Mouse (Mus musculus) liver, embryonic 11.5 days (tissue): ENCODE measurements around the gene Ezh2. TPM values are rescaled to one million over a fixed set of nuclear protein-coding genes. Genes with fewer than 3 reads are reported as not detected.
"Not testable (repeated sequence)": the region's sequence is repeated elsewhere in the genome, so short reads cannot be mapped to it uniquely, and the experiment has no call there.

Source experiments
- ATAC-seq: fragments of 200-750 bp; cut with Nextera tagmentation; replicated peaks from 2 replicates; pipeline ENCODE4 v1.8.0; 2017; ENCODE audit warnings: moderate number of reproducible peaks, mild to moderate bottlenecking, moderate TSS enrichment, moderate library complexity; ENCODE audit not compliant: low FRiP score
- DNase-seq: peaks from one replicate; pipeline ENCODE4 v3.0.0-alpha.2; 2017; ENCODE audit warnings: low spot score
- H3K27ac ChIP-seq: fragments of 300-500 bp; sonication (generic); 2 replicates; pipeline ENCODE4 v1.5.1; 2014; ENCODE audit warnings: mild to moderate bottlenecking, low read depth, low read length, control low read depth
- H3K27me3 ChIP-seq: fragments of 300-500 bp; sonication (generic); replicated peaks from 2 replicates; pipeline ENCODE4 v1.6.1; 2014; ENCODE audit warnings: low read length, mixed read lengths; ENCODE audit not compliant: control insufficient read depth, insufficient read depth
- H3K36me3 ChIP-seq: fragments of 300-500 bp; sonication (generic); 2 replicates; pipeline ENCODE4 v1.6.1; 2014; ENCODE audit warnings: mild to moderate bottlenecking, low read length, moderate library complexity, mixed read lengths; ENCODE audit not compliant: control insufficient read depth, insufficient read depth
- H3K4me1 ChIP-seq: fragments of 300-500 bp; sonication (generic); replicated peaks from 2 replicates; pipeline ENCODE4 v1.6.1; 2014; ENCODE audit warnings: low read length, mixed read lengths; ENCODE audit not compliant: control insufficient read depth, insufficient read depth
- H3K4me2 ChIP-seq: fragments of 300-500 bp; sonication (generic); 2 replicates; pipeline ENCODE4 v1.6.1; 2014; ENCODE audit warnings: mild to moderate bottlenecking, control low read depth, moderate library complexity
- H3K4me3 ChIP-seq: fragments of 300-500 bp; sonication (generic); 2 replicates; pipeline ENCODE4 v1.5.1; 2014; ENCODE audit warnings: low read depth, low read length, control low read depth
- H3K9ac ChIP-seq: fragments of 300-500 bp; sonication (generic); 2 replicates; pipeline ENCODE4 v1.6.1; 2014; ENCODE audit warnings: low read depth, low read length, control low read depth
- H3K9me3 ChIP-seq: fragments of 300-500 bp; sonication (generic); 2 replicates; pipeline ENCODE4 v1.6.1; 2016; ENCODE audit warnings: low read length, inconsistent platforms, mixed read lengths; ENCODE audit not compliant: control insufficient read depth
- WGBS: fragments of 180-500 bp; shearing (Covaris S2); extraction: QIAGEN DNeasy Blood & Tissue Kit; methylation state at CpG from one replicate; pipeline ENCODE4 v1.1.7; 2014; 5-methylcytosine and 5-hydroxymethylcytosine counted together
- polyA plus RNA-seq: library from polyadenylated mRNA; unstranded; fragments of >200 nt; fragmentation: Nextera tagmentation; extraction: Ambion mirVana; gene quantifications from 2 replicates; pipeline ENCODE4 v1.2.1, GENCODE M21; 2014

Ezh2 gene
- polyA plus RNA-seq, 1 experiment from 2014 or later = 81.6 TPM

DNA sequence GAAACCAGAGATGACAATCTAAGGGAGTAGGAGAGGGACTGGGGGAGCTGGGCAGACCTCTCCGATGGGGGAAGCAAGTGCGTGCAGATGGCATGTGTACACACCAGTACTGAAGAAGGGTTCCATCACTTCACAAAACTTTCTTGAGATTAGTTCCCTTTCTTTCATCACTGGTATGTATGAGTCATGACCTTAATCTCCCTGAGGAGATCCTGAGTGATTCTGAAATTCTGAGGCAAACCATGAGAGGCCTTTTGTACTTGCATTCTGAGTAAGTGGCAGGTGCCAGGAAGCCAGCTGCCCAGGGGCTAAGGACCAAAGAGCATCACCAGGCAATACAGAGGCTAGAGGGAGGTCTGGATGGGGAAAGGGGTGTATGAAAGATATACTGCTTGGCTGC lies 25.9 kb upstream of the Ezh2 start:
- H3K36me3 ChIP-seq = no peaks in the 10 kb centered on the region
- 90% methylated on average over 2 of the region's 2 CpGs for WGBS
- DNase-seq = no peak
- no peaks in the 10 kb centered on the region for H3K4me1 ChIP-seq
- no peak for ATAC-seq
- H3K27me3 ChIP-seq = no peaks in the 10 kb centered on the region
- no peaks in the 10 kb centered on the region for H3K9me3 ChIP-seq
- no peak overlapping the region for H3K4me3 ChIP-seq
- H3K9ac ChIP-seq = no peak overlapping the region
- no peak overlapping the region for H3K4me2 ChIP-seq
- no peak overlapping the region for H3K27ac ChIP-seq

GRCm38 (mm10) chr6:47608306-47608705 lies 13.2 kb upstream of the Ezh2 start:
- not testable (repeated sequence) for ATAC-seq

GRCm38 (mm10) chr6:47601931-47602330 lies 6.8 kb upstream of the Ezh2 start:
- H3K27ac ChIP-seq = no peak overlapping the region
- H3K9me3 ChIP-seq = no peaks in the 10 kb centered on the region
- H3K9ac ChIP-seq = no peak overlapping the region
- H3K27me3 ChIP-seq = no peaks in the 10 kb centered on the region
- WGBS = 67% methylated on average over 1 of the region's 1 CpGs
- H3K36me3 ChIP-seq = no peaks in the 10 kb centered on the region
- H3K4me3 ChIP-seq = no peak overlapping the region
- DNase-seq (no peak), ATAC-seq (no peak)
- no peak overlapping the region for H3K4me2 ChIP-seq
- H3K4me1 ChIP-seq = no peaks in the 10 kb centered on the region

More at GRCm38 (mm10) chr6:47608306-47608705, 13.2 kb upstream of the Ezh2 start:
- not testable (repeated sequence) for H3K36me3 ChIP-seq, H3K4me3 ChIP-seq, H3K4me1 ChIP-seq, DNase-seq, H3K4me2 ChIP-seq, H3K27me3 ChIP-seq, H3K9me3 ChIP-seq, H3K9ac ChIP-seq, H3K27ac ChIP-seq
- WGBS = 54% methylated on average over 5 of the region's 5 CpGs

- H3K4me2 ChIP-seq = peak overlapping the region; percentile 89
- peak overlapping the region; percentile 95 for H3K9ac ChIP-seq
- peak overlapping the region; percentile 82 for H3K4me3 ChIP-seq
- H3K4me1 ChIP-seq = peaks cover 3% of the 10 kb centered on the region; the same call in 1 of the 2 replicates
- DNase-seq (no peak), ATAC-seq (no peak)
- H3K9me3 ChIP-seq = no peaks in the 10 kb centered on the region
- WGBS = 5% methylated on average over 6 of the region's 6 CpGs
- H3K36me3 ChIP-seq = no peaks in the 10 kb centered on the region
- H3K27me3 ChIP-seq = no peaks in the 10 kb centered on the region
- peak overlapping the region; percentile 95 for H3K27ac ChIP-seq
Measured at GRCm38 (mm10) chr6:47595696-47596095, 555 bp upstream of the Ezh2 start.

DNA sequence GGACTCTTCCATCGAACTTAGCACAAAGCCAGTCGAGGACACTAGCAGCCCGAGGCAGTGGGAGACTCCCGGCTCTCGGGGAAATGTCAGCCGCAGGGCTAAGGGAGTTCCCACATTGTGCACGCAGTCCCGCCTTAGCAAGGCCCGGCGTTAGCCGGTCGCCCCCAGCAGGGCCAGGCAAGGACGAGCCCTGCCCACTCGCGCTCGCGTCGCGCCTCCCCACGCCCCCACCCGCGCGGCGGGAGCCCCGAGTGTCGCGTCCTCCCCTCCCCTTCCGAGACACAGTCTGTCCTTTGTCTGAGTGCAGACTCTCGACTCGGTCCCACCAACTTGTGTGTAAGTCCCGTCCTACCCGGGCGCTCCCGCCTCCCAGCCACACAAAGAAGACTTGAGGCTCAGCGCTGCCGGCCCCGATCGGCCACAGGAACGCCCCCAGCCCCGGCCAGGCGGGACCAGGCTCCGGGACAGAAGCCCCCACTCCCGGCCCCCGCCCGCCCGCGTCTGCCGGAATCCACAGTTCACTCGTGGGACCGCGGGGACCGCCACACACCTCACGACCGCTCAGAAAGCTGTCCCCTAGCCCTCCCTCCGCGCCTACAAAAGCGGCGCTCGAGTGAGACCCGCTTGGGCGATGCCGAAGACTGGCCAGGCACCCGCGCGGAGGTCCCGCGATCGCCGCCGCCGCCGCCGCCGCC lies 853 bp downstream of the Ezh2 start:
- Histone ChIP-seq H3K4me1 (peaks cover 3% of the 10 kb centered on the region; the same call in 1 of the 2 replicates), H3K9me3 (no peaks in the 10 kb centered on the region), H3K27me3 (no peaks in the 10 kb centered on the region), H3K9ac (peak overlapping the region; percentile 95), H3K4me2 (peak overlapping the region; percentile 89), H3K36me3 (no peaks in the 10 kb centered on the region), H3K27ac (peak overlapping the region; percentile 95), H3K4me3 (peak overlapping the region; percentile 82)
- ATAC-seq (peak; percentile 55), DNase-seq (peak; percentile 82)
- under 1% methylated on average over 65 of the region's 74 CpGs for WGBS

DNA sequence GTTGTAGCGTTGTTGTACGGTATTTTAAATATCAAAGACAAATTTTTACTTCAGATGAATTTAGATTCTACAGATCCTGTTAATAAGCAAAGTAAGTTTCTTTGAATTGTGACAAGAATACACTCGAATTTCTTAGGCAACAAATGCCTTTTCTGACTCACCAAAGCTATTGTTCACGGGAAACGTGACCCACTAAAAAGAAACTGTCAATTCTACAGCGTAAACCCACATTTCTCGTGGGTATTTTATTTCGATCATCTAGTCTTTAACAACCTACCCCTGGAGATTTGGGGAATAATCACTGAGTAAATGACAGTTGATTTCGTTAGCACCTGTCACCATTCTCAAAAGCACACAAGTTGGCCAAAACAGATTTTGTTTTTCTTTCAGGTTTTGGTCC lies 1.6 kb downstream of the Ezh2 start:
- Histone ChIP-seq H3K9ac (peak overlapping the region; percentile 95), H3K27ac (no peak overlapping the region), H3K36me3 (no peaks in the 10 kb centered on the region), H3K9me3 (no peaks in the 10 kb centered on the region), H3K27me3 (no peaks in the 10 kb centered on the region), H3K4me2 (peak overlapping the region; percentile 89), H3K4me3 (peak overlapping the region; percentile 82), H3K4me1 (peaks cover 5% of the 10 kb centered on the region; the same call in 1 of the 2 replicates)
- no peak for DNase-seq
- no peak for ATAC-seq
- WGBS = 17% methylated on average over 9 of the region's 9 CpGs

DNA sequence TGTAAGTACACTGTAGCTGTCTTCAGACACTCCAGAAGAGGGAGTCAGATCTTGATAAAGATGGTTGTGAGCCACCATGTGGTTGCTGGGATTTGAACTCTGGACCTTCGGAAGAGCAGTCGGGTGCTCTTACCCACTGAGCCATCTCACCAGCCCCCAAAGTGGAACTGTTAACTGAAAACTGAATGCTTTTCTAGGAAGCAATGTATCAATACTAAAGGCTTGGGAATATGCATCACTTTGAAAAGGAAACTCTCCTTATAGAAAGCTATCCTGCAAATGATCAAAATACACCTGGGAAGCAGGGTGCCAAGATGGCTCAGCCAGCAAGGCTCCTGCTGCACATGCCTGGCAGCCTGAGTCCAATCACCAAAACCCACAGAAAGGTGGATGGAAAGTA lies 7.8 kb downstream of the Ezh2 start:
- H3K27me3 ChIP-seq, H3K4me2 ChIP-seq, H3K4me3 ChIP-seq, DNase-seq, H3K4me1 ChIP-seq, H3K9me3 ChIP-seq, H3K27ac ChIP-seq, ATAC-seq, H3K36me3 ChIP-seq, H3K9ac ChIP-seq: not testable (repeated sequence)
- WGBS = 86% methylated on average over 2 of the region's 2 CpGs

DNA sequence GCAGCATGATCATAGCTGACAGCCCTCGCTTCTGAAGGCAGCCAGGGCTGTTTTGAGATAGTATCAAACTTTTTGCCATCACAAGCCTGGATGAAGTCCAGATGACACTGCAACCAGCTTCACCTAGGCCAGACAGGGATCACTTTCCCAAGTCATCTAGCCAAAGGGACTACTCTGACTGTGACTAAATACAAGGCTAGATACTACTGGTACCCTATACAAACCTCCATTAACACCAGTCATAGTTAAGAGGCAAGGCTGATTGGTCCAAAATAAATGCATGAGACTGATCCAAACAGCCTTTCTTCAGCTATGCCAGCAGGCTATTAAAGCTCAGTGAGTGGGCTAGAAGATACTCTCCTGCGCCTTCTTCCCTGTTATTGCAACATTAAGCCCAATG lies 22.3 kb downstream of the Ezh2 start:
- H3K4me1 ChIP-seq = no peaks in the 10 kb centered on the region
- H3K9me3 ChIP-seq = no peaks in the 10 kb centered on the region
- H3K9ac ChIP-seq = no peak overlapping the region
- no peak overlapping the region for H3K4me2 ChIP-seq
- no peaks in the 10 kb centered on the region for H3K27me3 ChIP-seq
- H3K27ac ChIP-seq = no peak overlapping the region
- ATAC-seq = no peak
- no peak overlapping the region for H3K4me3 ChIP-seq
- WGBS = 90% methylated on average over 2 of the region's 2 CpGs
- H3K36me3 ChIP-seq = peaks cover 27% of the 10 kb centered on the region
- no peak for DNase-seq
